Mouse (Mus musculus) liver, postnatal 0 days (tissue): ENCODE data around the gene Smap1. TPM values are rescaled to one million over a fixed set of nuclear protein-coding genes. Genes with fewer than 3 reads are reported as not detected.

Source experiments
- ATAC-seq: fragments of 200-750 bp; cut with Nextera tagmentation; 2 replicates; pipeline ENCODE4 v1.8.0; 2017; ENCODE audit warnings: mild to moderate bottlenecking, moderate library complexity
- DNase-seq: peaks from one replicate; pipeline ENCODE4 v3.0.0-alpha.2; 2016
- H3K27ac ChIP-seq: fragments of 300-500 bp; sonication (generic); 2 replicates; pipeline ENCODE4 v1.5.1; 2014; ENCODE audit warnings: antibody characterized with exemption, moderate library complexity, mild to moderate bottlenecking, low read depth
- H3K27me3 ChIP-seq: fragments of 300-500 bp; sonication (generic); 2 replicates; pipeline ENCODE4 v1.6.1; 2014; ENCODE audit warnings: low read length, control low read depth, mixed read lengths; ENCODE audit not compliant: insufficient read depth
- H3K36me3 ChIP-seq: fragments of 300-500 bp; sonication (generic); replicated peaks from 2 replicates; pipeline ENCODE4 v1.6.1; 2014; ENCODE audit warnings: mild to moderate bottlenecking, control low read depth, low read length, moderate library complexity, mixed read lengths; ENCODE audit not compliant: insufficient read depth
- H3K4me1 ChIP-seq: fragments of 300-500 bp; sonication (generic); 2 replicates; pipeline ENCODE4 v1.6.1; 2014; ENCODE audit warnings: antibody characterized with exemption, mild to moderate bottlenecking, control low read depth; ENCODE audit not compliant: insufficient read depth
- H3K4me2 ChIP-seq: fragments of 300-500 bp; sonication (generic); 2 replicates; pipeline ENCODE4 v1.6.1; 2014; ENCODE audit warnings: low read depth, mild to moderate bottlenecking, low read length, moderate library complexity, mixed read lengths
- H3K4me3 ChIP-seq: fragments of 300-500 bp; sonication (generic); 2 replicates; pipeline ENCODE4 v1.5.1; 2014; ENCODE audit warnings: low read depth, low read length
- H3K9ac ChIP-seq: fragments of 300-500 bp; sonication (generic); replicated peaks from 2 replicates; pipeline ENCODE4 v1.6.1; 2014; ENCODE audit warnings: mild to moderate bottlenecking, moderate library complexity
- H3K9me3 ChIP-seq: fragments of 300-500 bp; sonication (generic); 2 replicates; pipeline ENCODE4 v1.6.1; 2016; ENCODE audit warnings: mild to moderate bottlenecking, control low read depth, low read length, mixed read lengths
- CTCF ChIP-seq: sonication (generic); IDR thresholded peaks from 2 replicates; pipeline ENCODE4 v1.5.1; 2016; ENCODE audit warnings: antibody characterized with exemption, low read depth
- EP300 ChIP-seq: IDR thresholded peaks from 2 replicates; pipeline ENCODE4 v1.6.1; 2016; ENCODE audit warnings: antibody characterized with exemption, low read depth, mild to moderate bottlenecking
- WGBS: fragments of 180-500 bp; shearing (Covaris S2); extraction: QIAGEN DNeasy Blood & Tissue Kit; methylation state at CpG from one replicate; pipeline ENCODE4 v1.1.7; 2014; ENCODE audit not compliant: insufficient replicate concordance; 5-methylcytosine and 5-hydroxymethylcytosine counted together
- polyA plus RNA-seq: library from polyadenylated mRNA; unstranded; fragments of >200 nt; fragmentation: Nextera tagmentation; extraction: Ambion mirVana; gene quantifications from 2 replicates; pipeline ENCODE4 v1.2.1, GENCODE M21; 2015

The Smap1 gene
- polyA plus RNA-seq, 1 experiment from 2014 or later, result 29.8 TPM

GRCm38 (mm10) chr1:23834246-23834645 is 87.9 kb downstream of the Smap1 start:
- H3K4me2 ChIP-seq, result no peak overlapping the region
- no peaks in the 10 kb centered on the region for H3K4me1 ChIP-seq
- H3K36me3 ChIP-seq, result no peaks in the 10 kb centered on the region
- H3K27ac ChIP-seq, result no peak overlapping the region
- WGBS, result 70% methylated on average over 7 of the region's 7 CpGs
- no peak overlapping the region for H3K9ac ChIP-seq
- H3K4me3 ChIP-seq, result no peak overlapping the region
- H3K27me3 ChIP-seq, result no peaks in the 10 kb centered on the region
- ATAC-seq, result no peak
- DNase-seq, result no peak
- TF ChIP-seq EP300 (no peak), CTCF (no peak)
- H3K9me3 ChIP-seq, result no peaks in the 10 kb centered on the region

- no peaks in the 10 kb centered on the region for H3K27me3 ChIP-seq
- no peaks in the 10 kb centered on the region for H3K9me3 ChIP-seq
- DNase-seq (peak; percentile 44), ATAC-seq (0 out of 2 replicates have a peak, but pooled peaks have one; percentile 40)
- H3K36me3 ChIP-seq, result no peaks in the 10 kb centered on the region
- H3K27ac ChIP-seq, result no peak overlapping the region
- H3K9ac ChIP-seq, result no peak overlapping the region
- TF ChIP-seq EP300, result no peak
- TF ChIP-seq CTCF, result peak; percentile 81
- no peak overlapping the region for H3K4me2 ChIP-seq
- 37% methylated on average over 13 of the region's 13 CpGs for WGBS
- H3K4me1 ChIP-seq, result no peaks in the 10 kb centered on the region
- no peak overlapping the region for H3K4me3 ChIP-seq
Measured at GRCm38 (mm10) chr1:23826887-23827758, 95.0 kb downstream of the Smap1 start.

GRCm38 (mm10) chr1:23821615-23822014 is 100.5 kb downstream of the Smap1 start:
- WGBS, result 77% methylated on average over 5 of the region's 5 CpGs

GRCm38 (mm10) chr1:23798306-23798705 is 123.8 kb downstream of the Smap1 start:
- no peak for TF ChIP-seq CTCF
- no peak for TF ChIP-seq EP300
- Histone ChIP-seq H3K4me3 (no peak overlapping the region), H3K9me3 (no peaks in the 10 kb centered on the region), H3K4me1 (no peaks in the 10 kb centered on the region), H3K27me3 (no peaks in the 10 kb centered on the region), H3K4me2 (no peak overlapping the region), H3K36me3 (no peaks in the 10 kb centered on the region), H3K9ac (no peak overlapping the region), H3K27ac (no peak overlapping the region)
- ATAC-seq (no peak), DNase-seq (no peak)
- 83% methylated on average over 9 of the region's 9 CpGs for WGBS

More at GRCm38 (mm10) chr1:23821615-23822014, 100.5 kb downstream of the Smap1 start:
- Histone ChIP-seq H3K4me1 (no peaks in the 10 kb centered on the region), H3K4me2 (no peak overlapping the region), H3K36me3 (no peaks in the 10 kb centered on the region), H3K9me3 (no peaks in the 10 kb centered on the region), H3K27ac (no peak overlapping the region), H3K9ac (no peak overlapping the region), H3K4me3 (no peak overlapping the region), H3K27me3 (no peaks in the 10 kb centered on the region)
- TF ChIP-seq CTCF (no peak), EP300 (no peak)
- DNase-seq (no peak), ATAC-seq (no peak)

Other genes with a start within 250 kb of the Smap1 start
- 0.07 and 0.12 TPM in 2 replicates for gene B3gat2, start 160.6 kb downstream of the Smap1 start, polyA plus RNA-seq
- gene Sdhaf4, start 83.3 kb upstream of the Smap1 start, polyA plus RNA-seq, result 54.7 and 60.6 TPM in 2 replicates
- gene Fam135a, start 178.0 kb upstream of the Smap1 start, polyA plus RNA-seq, result 7.2 and 8.7 TPM in 2 replicates